Mouse (Mus musculus): ENCODE results near the gene Far1.

Gene Far1

DNA sequence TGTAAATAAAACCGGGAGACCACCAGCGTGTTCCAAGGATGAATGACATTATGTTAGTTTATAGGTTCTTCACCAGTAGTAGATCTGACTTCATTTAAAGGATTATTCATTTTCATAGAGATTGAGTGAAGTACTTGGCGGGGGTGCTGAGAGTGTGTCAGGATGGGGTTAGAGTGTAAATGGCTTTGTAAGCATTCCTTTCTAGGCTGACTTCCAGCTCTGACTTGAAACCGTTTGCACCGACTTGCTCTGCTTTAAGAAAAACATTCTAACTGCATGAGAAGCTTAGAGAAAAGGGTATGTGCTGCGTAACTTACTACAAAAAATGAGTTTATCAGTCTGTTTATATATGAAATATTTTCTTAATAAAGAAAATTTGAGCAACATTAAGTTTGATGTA lies 57.5 kb downstream of the Far1 start:
- ATAC-seq (ENCODE audit: low TSS enrichment) = no peak

DNA sequence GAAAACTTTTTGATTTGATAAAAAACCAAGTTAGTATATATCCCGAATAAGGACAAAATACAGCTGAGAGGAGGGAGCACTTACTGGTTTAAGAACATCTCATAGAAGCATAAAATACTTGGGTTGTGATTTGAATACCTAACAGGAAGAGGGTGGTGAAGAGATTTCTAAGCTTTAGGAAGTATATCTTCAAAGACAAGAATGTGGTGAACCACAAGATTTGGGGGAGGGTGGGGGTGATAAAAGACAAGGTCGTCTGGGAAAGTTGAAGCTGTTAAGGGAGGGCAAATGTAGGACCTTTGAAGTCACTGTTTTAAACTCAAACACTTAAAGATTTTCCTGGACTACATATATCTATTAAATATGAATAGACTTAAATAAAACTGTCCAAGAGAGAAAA lies 59.1 kb downstream of the Far1 start:
- no peak for ATAC-seq (ENCODE audit: low TSS enrichment)

DNA sequence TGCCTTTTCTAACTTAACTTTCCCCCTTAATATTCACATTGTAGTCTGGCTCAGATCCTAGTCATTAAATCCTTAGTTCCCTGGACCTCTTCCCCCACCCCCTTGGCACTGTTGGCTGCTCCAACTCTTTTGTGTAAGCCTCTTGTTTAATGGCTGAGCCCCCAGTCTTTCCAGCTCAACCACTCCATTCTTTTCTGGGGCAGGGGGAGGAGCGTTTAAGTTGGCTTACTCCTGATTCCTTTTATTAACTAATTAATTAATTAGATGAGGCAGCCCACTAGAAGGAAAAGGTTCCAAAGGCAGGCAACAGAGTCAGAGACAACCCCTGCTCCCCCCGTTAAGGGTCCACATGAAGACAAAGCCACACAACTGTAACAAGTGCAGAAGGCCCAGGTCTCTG lies 68.5 kb downstream of the Far1 start:
- ATAC-seq (ENCODE audit: low TSS enrichment) = no peak

DNA sequence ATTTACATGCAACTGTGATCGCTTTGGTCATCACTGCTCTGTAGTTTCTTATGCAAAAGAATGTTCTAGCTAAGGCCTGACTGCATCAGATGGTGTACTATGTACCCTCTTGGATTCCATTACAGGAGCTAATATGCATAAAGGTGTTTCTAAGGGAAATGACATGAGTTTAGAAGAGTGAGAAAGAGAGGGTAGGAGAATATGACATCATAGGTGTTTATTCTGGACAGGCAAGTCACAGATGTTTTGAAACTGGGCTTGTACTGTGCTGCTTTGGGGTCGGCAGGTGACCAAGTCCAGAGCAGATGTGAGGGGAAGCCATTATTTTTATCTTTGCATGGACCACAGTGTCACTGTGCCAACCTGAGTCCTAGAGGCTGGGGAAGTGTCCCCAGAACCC lies 75.6 kb downstream of the Far1 start:
- no peak for ATAC-seq (ENCODE audit: low TSS enrichment)

DNA sequence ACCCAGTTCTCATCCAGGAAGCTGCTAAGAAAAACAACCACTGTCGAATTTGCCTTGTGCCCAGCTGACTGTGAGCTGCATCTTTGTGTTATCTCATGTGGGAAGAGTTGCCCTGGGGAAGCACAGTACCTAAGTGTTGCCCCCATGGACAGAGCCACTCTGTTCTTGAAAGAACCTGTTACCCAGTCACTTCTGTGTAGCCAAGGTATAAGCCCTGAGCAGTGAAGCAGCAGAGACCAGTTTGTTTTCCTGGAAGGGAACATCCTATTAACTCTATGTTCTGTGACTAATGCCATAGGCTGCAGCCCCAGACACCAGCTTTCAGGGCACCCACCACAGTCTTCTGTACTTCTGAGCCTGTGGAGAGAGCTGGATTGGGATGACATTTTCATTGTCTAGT lies 76.7 kb downstream of the Far1 start:
- no peak for ATAC-seq (ENCODE audit: low TSS enrichment)

DNA sequence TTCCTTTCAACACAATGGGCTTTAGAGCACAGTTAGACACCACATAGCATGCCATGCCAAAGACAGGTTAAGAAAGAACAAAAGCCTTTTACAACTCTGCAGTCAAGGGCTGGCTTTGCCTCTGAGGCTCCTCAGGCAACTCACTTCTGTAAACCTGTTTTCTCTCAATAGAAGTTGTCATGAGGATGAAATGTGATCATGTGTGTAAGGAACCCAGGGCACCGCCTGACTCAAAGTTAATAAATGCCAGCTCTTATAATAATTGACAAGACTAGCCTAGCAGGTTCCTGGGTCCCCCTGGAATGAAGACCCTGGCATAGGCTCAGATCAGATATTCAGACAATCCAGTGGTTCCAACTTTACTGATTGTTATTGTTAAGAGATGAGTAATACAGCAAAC lies 77.5 kb downstream of the Far1 start:
- ATAC-seq (ENCODE audit: low TSS enrichment) = no peak

DNA sequence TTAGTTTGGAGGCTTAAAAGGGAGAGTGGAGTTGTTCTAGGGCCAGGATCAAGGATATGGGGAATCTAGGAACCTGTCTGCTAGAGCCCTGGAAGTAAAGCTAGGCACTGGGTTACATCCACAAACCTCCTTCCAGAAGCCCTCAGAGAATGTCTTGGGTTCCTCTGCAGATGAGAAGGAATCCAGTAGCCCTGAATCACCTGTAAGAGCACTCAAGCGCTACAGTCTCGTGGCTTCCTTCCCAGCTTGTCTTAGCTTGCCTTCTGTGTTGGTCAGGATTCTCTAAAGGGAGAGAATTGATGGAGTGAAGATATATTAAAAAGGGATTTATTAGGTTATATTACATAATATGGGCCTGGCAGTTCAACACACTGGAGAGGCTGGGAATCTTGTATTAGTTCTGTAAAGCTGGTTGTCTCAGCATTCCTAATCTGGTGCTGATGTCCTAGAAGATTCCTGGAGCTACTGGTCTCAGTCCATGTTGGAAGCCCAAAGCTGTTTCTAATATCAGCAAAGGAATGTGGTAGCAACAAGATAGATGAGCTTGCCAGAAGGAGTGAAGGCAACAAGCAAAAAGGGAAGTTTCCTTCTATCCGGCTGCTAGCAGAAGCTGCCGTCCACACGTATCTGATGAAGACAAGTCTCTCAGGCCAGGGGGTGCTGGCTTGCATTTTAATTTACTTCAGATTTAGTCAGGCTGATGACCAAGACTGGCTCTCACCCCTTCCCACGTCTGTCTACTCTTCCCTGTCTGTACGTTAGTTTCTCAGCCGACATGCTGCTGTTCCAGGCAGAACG lies 78.1 kb downstream of the Far1 start:
- no peak for ATAC-seq (ENCODE audit: low TSS enrichment)

DNA sequence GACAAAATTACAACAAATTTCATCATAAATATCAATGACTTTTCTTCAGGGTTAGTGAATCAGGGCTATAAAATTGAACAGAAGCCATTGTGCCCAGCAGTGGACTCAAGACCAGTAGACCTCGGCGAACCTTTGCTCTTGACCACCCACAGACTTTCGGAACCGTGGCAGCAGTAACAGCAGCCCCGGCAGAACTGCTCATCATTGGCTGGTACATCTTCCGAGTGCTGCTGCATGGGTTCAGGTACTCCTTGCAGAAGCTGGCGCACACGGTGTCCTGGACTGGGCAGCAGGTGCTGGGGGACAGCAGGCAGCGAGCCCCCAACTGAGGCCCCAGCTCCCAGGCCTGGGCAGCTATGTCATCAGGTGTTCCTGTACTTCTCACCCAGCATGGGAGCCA lies 79.1 kb downstream of the Far1 start:
- ATAC-seq (ENCODE audit: low TSS enrichment) = no peak

DNA sequence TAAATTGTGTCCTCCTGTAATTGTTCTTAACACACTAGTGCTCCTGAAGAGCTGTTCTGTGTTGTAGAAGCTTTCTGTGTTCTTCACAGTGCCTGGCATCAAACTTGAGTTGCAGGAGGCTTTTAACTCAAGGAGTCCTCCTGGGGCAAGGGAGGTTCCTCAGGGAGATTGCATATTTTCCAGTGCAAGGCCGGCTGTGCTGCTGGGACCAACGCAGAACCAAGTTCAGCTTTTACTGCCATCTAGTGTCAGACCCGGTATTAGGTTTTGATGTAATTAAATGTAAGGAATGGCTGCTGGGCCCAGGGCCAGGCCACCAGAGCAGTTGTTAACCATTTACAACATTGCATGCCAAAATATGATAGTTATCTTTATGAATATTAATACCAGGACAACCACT lies 80.7 kb downstream of the Far1 start:
- peak; percentile 89 for ATAC-seq (ENCODE audit: low TSS enrichment)

DNA sequence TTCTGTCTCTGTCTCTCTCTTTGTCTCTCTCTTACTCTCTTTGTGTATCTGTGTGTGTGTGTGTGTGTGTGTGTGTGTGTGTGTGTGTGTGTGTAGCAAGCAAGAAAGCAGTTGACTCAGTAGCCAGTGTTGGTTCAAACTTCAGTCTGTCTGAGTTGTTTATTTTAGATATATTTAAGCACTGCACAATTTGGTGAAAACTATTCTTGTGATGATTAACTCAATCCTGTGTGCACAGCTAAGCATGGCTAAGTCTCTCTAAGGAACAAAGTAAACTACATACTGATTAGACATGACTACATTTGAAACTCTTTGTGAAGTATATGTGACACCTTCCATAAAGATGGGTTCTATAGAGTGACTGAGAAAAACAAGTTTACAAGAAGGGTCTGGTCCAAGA lies 83.6 kb downstream of the Far1 start:
- ATAC-seq (ENCODE audit: low TSS enrichment) = no peak

DNA sequence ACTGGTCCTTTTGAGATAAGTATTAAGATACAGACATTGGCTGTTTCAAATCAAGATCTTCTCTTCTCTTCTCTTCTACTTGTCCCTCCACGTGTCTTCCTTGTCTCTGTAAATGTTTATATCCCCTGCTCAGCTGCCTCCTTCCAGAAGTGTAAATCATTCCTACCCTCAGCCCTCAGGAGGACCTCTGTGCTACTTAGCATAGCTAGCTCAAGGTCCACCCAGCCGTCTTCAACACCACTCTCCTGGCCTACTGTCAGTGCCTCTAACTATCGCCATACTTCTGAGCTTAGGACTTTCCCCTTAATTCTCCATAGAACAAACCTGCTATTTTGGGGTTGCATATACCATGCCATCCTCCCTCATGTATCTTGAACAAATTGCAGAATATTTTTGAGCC lies 88.2 kb downstream of the Far1 start:
- ATAC-seq (ENCODE audit: low TSS enrichment) = no peak

DNA sequence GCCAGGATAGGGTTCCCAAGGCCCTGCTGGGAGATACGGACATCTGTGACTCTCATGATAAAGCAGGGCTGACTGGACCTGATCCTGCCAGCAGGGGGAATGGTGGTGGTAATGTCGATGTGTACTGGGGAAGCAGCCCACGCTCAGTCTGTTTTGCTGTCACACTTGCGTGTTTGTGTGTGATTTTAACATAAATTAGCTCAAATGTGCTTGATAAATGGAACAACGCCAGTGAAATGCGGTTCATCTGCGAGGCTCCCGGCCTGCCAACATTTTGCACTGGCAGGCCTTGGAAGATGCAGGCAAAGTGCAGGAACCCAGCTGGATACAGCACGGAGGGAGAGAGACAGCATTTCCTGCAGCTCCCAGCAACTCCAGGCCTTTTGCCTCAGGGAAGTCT lies 94.3 kb downstream of the Far1 start:
- ATAC-seq (ENCODE audit: low TSS enrichment) = peak; percentile 91

DNA sequence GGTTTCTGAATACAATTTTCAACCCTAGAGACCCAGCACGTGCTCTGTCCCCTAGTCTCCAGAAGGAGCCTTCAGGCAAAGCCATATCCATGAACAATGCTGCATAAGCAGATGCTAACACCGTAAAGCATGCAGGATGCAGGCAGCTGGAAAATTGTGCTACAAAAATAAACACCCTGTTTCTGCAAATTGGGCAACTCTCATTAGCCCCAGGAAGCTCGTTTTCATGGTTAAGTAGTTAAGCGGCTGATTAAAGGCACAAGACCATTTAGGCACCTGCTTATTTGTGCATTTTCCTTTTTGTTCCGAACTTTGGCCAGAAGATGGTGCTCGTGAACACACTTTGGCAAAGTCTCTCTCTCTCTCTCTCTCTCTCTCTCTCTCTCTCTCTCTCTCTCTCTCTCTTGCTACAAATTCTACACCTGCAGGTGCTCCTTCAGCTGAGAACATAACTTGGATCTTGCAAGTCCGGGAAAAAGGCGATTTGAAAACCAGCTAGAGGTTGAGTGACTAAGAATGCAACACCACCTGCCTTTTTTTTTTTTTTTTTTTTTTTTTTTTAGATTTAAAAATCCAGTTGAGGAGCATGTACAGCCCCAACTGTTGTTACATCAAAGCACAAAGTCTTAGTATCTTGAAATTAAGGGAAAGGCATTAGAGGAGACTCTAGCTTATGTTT lies 95.5 kb downstream of the Far1 start:
- peak; percentile 50; the same call in 1 of the 2 replicates for ATAC-seq (ENCODE audit: low TSS enrichment)

DNA sequence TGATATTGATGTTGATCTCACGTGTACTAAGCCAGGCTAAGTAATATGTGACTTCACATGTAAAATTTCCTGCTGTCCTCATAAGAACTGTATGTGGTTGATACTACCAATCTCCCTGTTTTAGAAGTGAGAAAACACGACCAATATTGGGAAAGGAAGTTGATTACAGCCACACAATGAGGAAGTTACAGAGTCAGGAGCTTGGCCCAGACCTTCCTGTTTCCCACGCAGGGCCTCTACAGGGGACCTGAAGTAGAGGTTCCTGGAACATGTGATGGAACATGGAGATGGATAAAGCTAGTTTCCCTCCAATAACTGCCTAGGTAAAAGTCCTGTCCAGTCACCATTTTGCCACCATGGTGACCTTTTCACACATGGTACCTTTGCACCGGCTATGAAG lies 99.0 kb downstream of the Far1 start:
- ATAC-seq (ENCODE audit: low TSS enrichment) = no peak

DNA sequence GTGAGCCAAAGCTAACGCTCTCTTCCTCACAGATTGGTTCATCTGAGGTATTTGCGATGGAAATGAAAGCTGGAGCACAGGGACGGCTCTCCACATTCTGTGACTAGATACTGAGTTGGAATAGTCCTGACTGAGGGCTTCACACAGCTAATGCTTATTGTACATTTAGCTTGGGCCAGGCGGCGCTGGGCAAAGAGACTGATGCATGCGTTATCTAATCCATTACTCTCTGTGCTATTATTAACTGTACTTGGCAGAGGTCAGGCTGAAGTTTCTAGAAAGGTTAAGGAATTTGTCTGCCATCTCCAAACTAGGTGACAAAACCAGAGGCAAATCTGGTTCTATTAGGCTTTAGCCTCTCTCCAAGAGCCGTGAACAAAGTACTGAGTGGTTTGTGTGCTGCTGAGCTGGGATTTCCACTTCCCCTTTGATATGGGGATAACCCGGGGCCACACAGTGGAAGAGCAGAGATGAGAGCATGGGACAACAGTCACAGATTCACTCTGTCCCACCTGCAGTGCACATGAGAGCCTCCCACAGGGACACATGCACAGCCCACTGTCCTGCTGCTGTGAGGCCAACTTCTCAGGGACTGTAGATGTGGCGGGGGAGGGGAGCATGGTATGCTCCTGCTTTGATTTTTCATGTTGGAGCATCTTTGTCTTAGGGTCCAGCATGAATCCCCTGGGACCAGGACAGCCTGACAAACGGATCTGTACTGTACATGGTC lies 100.7 kb downstream of the Far1 start:
- no peak for ATAC-seq (ENCODE audit: low TSS enrichment)

DNA sequence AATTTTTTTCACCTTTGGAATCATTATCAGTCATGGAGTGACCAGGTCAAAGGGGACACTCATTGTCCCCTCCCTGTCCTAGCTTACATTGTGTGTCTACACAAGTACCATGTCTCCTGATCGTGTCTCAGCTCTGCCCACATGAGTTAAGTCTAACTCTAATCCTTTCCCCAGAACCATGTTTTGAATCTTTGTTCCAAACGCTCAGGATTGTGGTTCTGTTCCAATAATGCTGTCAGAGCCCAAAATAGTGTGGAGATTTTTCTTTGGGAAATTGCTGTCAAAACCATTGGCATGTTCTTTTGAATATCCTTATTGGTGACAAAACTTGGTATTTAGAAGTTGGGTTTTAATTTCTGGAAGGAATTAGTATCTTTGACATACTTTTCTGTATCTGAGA lies 105.5 kb downstream of the Far1 start:
- ATAC-seq (ENCODE audit: low TSS enrichment) = peak; percentile 59

DNA sequence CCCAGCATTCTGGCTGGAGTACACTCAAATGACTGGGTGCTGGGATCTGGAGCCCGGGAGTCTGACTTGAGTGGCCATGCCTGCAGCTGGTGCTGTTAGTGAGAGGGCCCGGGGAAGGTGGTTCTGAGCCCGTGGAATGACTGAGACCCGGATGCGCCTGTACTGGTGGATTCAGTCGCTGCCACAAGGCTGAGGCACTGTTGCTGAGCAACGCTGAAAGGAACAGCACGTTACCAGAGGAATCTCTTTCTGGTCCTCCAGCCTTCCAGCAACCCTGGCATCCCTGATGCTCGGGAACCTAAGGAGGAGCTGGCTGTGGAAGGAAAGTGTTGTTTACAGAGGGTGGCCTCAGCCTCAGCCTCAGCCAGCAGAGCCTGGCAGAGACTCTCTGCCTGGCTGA lies 106.1 kb downstream of the Far1 start:
- ATAC-seq (ENCODE audit: low TSS enrichment) = peak; percentile 73
